Mouse (Mus musculus) hindbrain, embryonic 12.5 days (tissue): ENCODE results near the gene Tmbim7. TPM values are rescaled to one million over a fixed set of nuclear protein-coding genes. Genes with fewer than 3 reads are reported as not detected.

Source experiments
- microRNA-seq: library from miRNA; unstranded; fragments of <30 nt; microRNA quantifications from one replicate; pipeline ENCODE4, GENCODE M21; 2017
- polyA plus RNA-seq: library from polyadenylated mRNA; unstranded; fragments of >200 nt; fragmentation: Nextera tagmentation; extraction: Ambion mirVana; gene quantifications from 2 replicates; pipeline ENCODE4 v1.2.1, GENCODE M21; 2016

Tmbim7 gene
- polyA plus RNA-seq, 1 experiment from 2014 or later, result not detected

Small RNAs within 50 kb of the gene (microRNA-seq; reads per million reads assigned to microRNA genes)
- gene Gm22926, result not detected
- gene Gm26238, result not detected

Other genes with a start within 250 kb of the Tmbim7 start
- gene Fam133b, start 107.3 kb upstream of the Tmbim7 start, polyA plus RNA-seq, result 32.4 and 35.1 TPM in 2 replicates
- 3.2 and 4.6 TPM in 2 replicates for gene 1700109H08Rik, start 79.6 kb upstream of the Tmbim7 start, polyA plus RNA-seq
- gene Pex1, start 55.1 kb upstream of the Tmbim7 start, polyA plus RNA-seq, result 20.9 and 23.3 TPM in 2 replicates
- 13.0 and 13.8 TPM in 2 replicates for gene Rbm48, start 54.6 kb upstream of the Tmbim7 start, polyA plus RNA-seq
- gene Gatad1, start 6.0 kb downstream of the Tmbim7 start, polyA plus RNA-seq, result 70.6 and 74.0 TPM in 2 replicates
- gene Ankib1, start 151.7 kb downstream of the Tmbim7 start, polyA plus RNA-seq, result 24.1 and 26.1 TPM in 2 replicates
- gene Krit1, start 152.0 kb downstream of the Tmbim7 start, polyA plus RNA-seq, result 75.2 and 80.2 TPM in 2 replicates
- gene Lrrd1, start 194.0 kb downstream of the Tmbim7 start, polyA plus RNA-seq, result 0.14 TPM in 1 of 2 replicates, not detected in the other
- 8.4 and 9.5 TPM in 2 replicates for gene Mterf1a, start 242.8 kb downstream of the Tmbim7 start, polyA plus RNA-seq